Mouse (Mus musculus) embryonic facial prominence, embryonic 15.5 days (tissue): Measurements from ENCODE around the gene Tnnc1. TPM values are rescaled to one million over a fixed set of nuclear protein-coding genes. Genes with fewer than 3 reads are reported as not detected.
A peak's percentile ranks its signal among the peaks of the same experiment; 100 is the strongest.

Experiments used
- ATAC-seq: fragments of 200-750 bp; cut with Nextera tagmentation; 2 replicates; pipeline ENCODE4 v1.8.0; 2017; ENCODE audit warnings: low read depth, moderate TSS enrichment; ENCODE audit not compliant: insufficient number of reproducible peaks, low FRiP score, low TSS enrichment
- H3K27ac ChIP-seq: fragments of 300-500 bp; sonication (generic); replicated peaks from 2 replicates; pipeline ENCODE4 v1.5.1; 2015; ENCODE audit warnings: mild to moderate bottlenecking, inconsistent platforms
- H3K27me3 ChIP-seq: fragments of 300-500 bp; sonication (generic); 2 replicates; pipeline ENCODE4 v1.6.1; 2015; ENCODE audit warnings: inconsistent platforms
- H3K36me3 ChIP-seq: fragments of 300-500 bp; sonication (generic); 2 replicates; pipeline ENCODE4 v1.6.1; 2015; ENCODE audit warnings: mild to moderate bottlenecking, inconsistent platforms
- H3K4me1 ChIP-seq: fragments of 300-500 bp; sonication (generic); 2 replicates; pipeline ENCODE4 v1.6.1; 2015; ENCODE audit warnings: inconsistent platforms
- H3K4me2 ChIP-seq: fragments of 300-500 bp; sonication (generic); replicated peaks from 2 replicates; pipeline ENCODE4 v1.6.1; 2015; ENCODE audit warnings: mild to moderate bottlenecking, inconsistent platforms
- H3K4me3 ChIP-seq: fragments of 300-500 bp; sonication (generic); replicated peaks from 2 replicates; pipeline ENCODE4 v1.5.1; 2015; ENCODE audit warnings: mild to moderate bottlenecking, inconsistent platforms
- H3K9ac ChIP-seq: fragments of 300-500 bp; sonication (generic); 2 replicates; pipeline ENCODE4 v1.6.1; 2015; ENCODE audit warnings: inconsistent platforms
- H3K9me3 ChIP-seq: fragments of 300-500 bp; sonication (generic); replicated peaks from 2 replicates; pipeline ENCODE4 v1.6.1; 2016; ENCODE audit warnings: inconsistent platforms
- WGBS: fragments of 180-500 bp; shearing (Covaris S2); methylation state at CpG from one replicate; pipeline ENCODE4 v1.1.7; 2015; 5-methylcytosine and 5-hydroxymethylcytosine counted together
- polyA plus RNA-seq: library from polyadenylated mRNA; unstranded; fragments of >200 nt; fragmentation: Nextera tagmentation; extraction: Ambion mirVana; gene quantifications from 2 replicates; pipeline ENCODE4 v1.2.1, GENCODE M21; 2015

Gene Tnnc1
- polyA plus RNA-seq, 1 experiment from 2014 or later: 267 TPM

DNA sequence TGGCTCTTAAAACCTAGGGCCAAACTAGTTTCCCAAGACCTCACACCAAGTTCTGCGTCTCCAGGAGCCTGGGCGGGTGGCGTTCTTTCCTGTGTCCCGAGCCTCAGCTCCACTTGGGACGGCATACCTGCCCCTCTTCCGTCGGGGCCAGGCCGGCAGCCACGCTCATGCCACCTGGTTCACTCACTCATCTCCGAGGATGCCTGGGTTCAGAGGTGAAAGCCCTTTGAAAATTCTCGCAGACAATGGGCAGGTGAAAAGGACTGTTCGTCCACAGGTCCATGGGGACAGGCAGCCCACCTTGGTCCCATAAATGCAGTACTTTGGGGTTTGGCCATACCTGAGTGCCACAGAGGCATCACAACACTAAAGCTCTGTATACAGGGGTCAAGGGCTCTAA is 23.9 kb upstream of the Tnnc1 start:
- peaks cover 98% of the 10 kb centered on the region for H3K36me3 ChIP-seq
- no peak for ATAC-seq
- 88% methylated on average over 12 of the region's 12 CpGs for WGBS
- no peak overlapping the region for H3K4me2 ChIP-seq
- no peaks in the 10 kb centered on the region for H3K4me1 ChIP-seq
- H3K27ac ChIP-seq: no peak overlapping the region
- no peaks in the 10 kb centered on the region for H3K9me3 ChIP-seq
- H3K9ac ChIP-seq: no peak overlapping the region
- no peak overlapping the region for H3K4me3 ChIP-seq
- H3K27me3 ChIP-seq: no peaks in the 10 kb centered on the region

DNA sequence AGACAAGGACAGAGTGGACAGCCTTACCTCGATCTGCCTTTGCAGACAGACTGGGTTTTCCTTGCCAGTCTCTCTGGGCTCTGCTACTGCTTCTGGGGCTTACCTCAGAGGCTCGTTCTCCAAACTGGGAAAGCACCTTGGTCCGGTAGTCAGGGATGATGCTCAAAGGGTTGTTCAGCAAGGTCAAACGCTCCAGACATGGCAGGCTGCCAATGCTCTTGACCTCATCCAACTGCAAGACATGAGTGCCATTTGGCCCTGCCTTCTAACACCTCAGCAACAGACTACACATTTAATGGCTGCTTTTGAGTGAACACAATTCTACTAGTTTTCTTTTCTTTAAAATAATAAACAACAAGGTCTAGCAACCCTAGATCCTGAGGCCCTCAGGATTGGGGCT is 21.5 kb upstream of the Tnnc1 start:
- Histone ChIP-seq H3K27ac (no peak overlapping the region), H3K36me3 (peaks cover 99% of the 10 kb centered on the region), H3K27me3 (no peaks in the 10 kb centered on the region), H3K9ac (no peak overlapping the region), H3K4me3 (no peak overlapping the region), H3K4me2 (no peak overlapping the region), H3K4me1 (no peaks in the 10 kb centered on the region), H3K9me3 (no peaks in the 10 kb centered on the region)
- 83% methylated on average over 4 of the region's 4 CpGs for WGBS
- ATAC-seq: no peak

DNA sequence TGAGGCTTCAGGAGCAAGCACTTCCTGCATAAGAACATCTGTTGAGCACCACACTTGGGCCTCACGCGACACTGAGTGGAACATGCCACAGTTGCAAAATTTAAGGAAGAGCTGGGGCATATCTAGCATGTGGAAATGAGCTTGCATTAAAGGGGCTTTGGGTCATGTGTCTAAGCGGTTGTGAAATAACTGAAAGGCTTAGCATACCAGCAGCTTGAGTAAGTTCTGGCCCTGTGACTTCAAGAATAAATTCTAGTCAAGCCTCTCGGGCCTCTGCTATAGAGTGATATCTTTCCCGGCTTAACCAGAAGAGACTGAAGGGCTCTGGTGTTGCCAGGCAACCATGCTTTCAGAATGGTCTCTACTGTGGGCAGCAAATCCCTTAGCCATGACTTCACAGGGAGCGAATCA is 19.3 kb upstream of the Tnnc1 start:
- H3K27me3 ChIP-seq: no peaks in the 10 kb centered on the region
- H3K4me3 ChIP-seq: no peak overlapping the region
- H3K9me3 ChIP-seq: no peaks in the 10 kb centered on the region
- no peak overlapping the region for H3K4me2 ChIP-seq
- 74% methylated on average over 6 of the region's 6 CpGs for WGBS
- no peak overlapping the region for H3K27ac ChIP-seq
- H3K9ac ChIP-seq: no peak overlapping the region
- peaks cover 99% of the 10 kb centered on the region for H3K36me3 ChIP-seq
- ATAC-seq: no peak
- H3K4me1 ChIP-seq: no peaks in the 10 kb centered on the region

DNA sequence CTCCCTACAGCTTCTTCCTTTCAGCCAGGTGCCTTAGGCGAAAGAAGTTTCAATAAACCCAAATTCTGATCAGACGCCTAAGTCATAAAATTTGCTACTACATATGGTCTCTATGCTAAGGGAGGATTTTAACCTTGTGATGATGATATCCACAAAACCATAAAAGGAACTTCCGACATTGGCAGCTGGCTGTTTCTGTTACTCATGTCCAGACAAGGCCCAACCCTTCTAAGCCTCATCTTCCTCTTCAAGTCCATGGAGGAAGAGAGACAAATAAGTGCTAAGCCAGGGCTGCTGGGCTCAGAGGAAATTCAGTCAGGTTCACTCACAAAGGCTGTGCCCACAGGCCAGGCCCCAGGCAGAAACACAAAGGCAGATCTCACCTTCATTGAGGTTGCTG is 18.8 kb upstream of the Tnnc1 start:
- Histone ChIP-seq H3K27ac (no peak overlapping the region), H3K4me2 (no peak overlapping the region), H3K4me3 (no peak overlapping the region), H3K9ac (no peak overlapping the region), H3K9me3 (no peaks in the 10 kb centered on the region), H3K4me1 (no peaks in the 10 kb centered on the region), H3K27me3 (no peaks in the 10 kb centered on the region), H3K36me3 (peaks cover 97% of the 10 kb centered on the region)
- ATAC-seq: no peak
- 83% methylated on average over 3 of the region's 3 CpGs for WGBS

DNA sequence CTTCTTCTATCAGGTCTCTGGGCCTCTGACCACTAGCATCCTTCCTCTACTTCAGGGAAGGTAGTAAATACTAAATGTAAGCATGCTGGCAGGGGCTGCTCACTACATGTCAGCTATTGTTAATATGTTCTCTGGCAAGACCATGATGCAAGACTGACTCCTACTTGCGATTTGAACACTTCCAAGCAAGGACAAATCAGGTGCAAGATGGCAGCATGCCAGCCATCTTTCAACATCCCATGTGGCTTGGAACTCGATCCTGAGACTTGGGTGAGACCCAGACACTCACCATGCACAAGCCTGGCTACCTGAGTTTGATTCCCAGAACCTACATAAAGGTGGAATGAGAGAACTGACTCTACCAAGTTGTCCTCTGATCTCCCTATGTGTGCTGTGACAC is 16.2 kb upstream of the Tnnc1 start:
- H3K9ac ChIP-seq: no peak overlapping the region
- ATAC-seq: no peak
- 56% methylated on average over 2 of the region's 2 CpGs for WGBS

DNA sequence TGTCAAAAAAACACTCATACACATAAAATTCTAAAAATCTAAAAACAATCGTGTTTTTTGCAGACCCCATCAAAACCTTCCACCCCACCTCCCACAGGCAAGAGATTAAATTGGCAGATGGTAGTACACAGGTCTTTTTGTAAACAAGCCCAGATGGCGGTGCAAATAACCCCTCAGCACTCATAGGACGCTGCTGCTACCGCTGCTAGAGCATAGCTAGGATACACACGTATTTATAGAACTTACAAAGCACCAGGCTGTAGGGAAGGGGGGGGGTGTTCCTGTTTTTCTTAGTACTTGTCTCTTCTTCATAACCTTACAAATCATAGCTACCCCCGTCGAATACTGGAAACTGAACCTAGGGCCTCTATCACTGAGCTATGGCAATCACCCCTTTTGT is 14.3 kb upstream of the Tnnc1 start:
- no peak for ATAC-seq
- peaks cover 15% of the 10 kb centered on the region for H3K4me1 ChIP-seq
- H3K4me2 ChIP-seq: no peak overlapping the region
- H3K9ac ChIP-seq: no peak overlapping the region
- no peak overlapping the region for H3K4me3 ChIP-seq
- H3K9me3 ChIP-seq: no peaks in the 10 kb centered on the region
- WGBS: 78% methylated on average over 7 of the region's 7 CpGs
- H3K36me3 ChIP-seq: peaks cover 84% of the 10 kb centered on the region
- no peaks in the 10 kb centered on the region for H3K27me3 ChIP-seq
- H3K27ac ChIP-seq: no peak overlapping the region

More for the DNA sequence above, 16.2 kb upstream of the Tnnc1 start:
- Histone ChIP-seq H3K4me3 (no peak overlapping the region), H3K9me3 (no peaks in the 10 kb centered on the region), H3K27me3 (no peaks in the 10 kb centered on the region), H3K27ac (no peak overlapping the region), H3K36me3 (peaks cover 94% of the 10 kb centered on the region), H3K4me2 (no peak overlapping the region), H3K4me1 (peaks cover 12% of the 10 kb centered on the region)

DNA sequence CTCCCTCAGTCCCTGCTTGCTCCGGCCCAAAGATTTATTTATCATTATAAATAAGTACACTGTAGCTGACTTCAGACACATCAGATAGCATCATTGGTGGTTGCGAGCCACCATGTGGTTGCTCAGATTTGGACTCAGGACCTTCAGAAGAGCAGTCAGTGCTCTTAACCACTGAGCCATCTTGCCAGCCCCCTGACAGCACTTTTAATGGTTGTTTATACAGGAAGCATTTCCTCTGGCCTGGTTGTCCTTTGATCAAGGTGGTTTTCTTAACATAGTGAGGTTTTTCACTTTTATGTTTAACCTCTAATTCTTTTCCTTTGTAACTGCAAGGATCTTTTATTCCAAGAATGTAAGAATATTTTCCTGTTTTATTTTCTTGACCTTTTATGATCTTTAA is 13.7 kb upstream of the Tnnc1 start:
- 89% methylated on average over 2 of the region's 2 CpGs for WGBS
- Histone ChIP-seq H3K4me2 (no peak overlapping the region), H3K9ac (no peak overlapping the region), H3K4me1 (peaks cover 15% of the 10 kb centered on the region), H3K27ac (no peak overlapping the region), H3K27me3 (no peaks in the 10 kb centered on the region), H3K4me3 (no peak overlapping the region), H3K36me3 (peaks cover 83% of the 10 kb centered on the region), H3K9me3 (no peaks in the 10 kb centered on the region)
- no peak for ATAC-seq

DNA sequence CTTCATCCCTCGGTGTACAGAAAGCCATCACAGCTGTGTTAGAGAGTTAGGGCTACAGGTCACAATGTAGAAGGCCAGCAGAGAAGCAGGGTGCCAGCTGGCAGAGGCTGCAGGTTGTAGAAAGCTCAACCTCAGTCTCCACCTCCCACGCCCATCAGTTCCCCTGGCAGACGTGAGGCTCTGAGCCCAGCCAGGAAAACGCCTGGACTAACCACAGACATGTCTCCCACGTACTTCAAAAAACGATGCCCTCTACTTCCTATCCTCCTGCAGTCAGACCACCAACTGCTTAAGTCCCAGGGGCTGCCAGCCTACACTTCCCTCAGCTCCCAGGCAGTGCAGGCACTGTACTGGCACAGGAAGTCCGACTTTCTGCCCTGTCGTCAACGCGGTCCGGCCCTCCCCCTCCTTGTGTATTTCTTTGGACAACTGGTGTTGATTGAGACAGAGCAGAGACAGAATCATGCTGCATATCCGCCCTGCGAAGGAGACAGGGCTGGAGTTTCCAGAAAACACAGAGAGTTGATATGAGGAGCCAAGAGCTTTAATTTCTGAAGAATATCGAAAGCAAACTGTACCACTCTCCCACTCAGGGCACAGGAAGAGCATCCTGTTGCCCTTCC is 13.1 kb upstream of the Tnnc1 start:
- peaks cover 16% of the 10 kb centered on the region for H3K4me1 ChIP-seq
- no peaks in the 10 kb centered on the region for H3K27me3 ChIP-seq
- H3K36me3 ChIP-seq: peaks cover 83% of the 10 kb centered on the region
- no peak overlapping the region for H3K4me2 ChIP-seq
- H3K27ac ChIP-seq: peak overlapping the region; percentile 63; the same call in 1 of the 2 replicates
- no peak for ATAC-seq
- no peak overlapping the region for H3K4me3 ChIP-seq
- H3K9ac ChIP-seq: no peak overlapping the region
- no peaks in the 10 kb centered on the region for H3K9me3 ChIP-seq
- 66% methylated on average over 14 of the region's 14 CpGs for WGBS

DNA sequence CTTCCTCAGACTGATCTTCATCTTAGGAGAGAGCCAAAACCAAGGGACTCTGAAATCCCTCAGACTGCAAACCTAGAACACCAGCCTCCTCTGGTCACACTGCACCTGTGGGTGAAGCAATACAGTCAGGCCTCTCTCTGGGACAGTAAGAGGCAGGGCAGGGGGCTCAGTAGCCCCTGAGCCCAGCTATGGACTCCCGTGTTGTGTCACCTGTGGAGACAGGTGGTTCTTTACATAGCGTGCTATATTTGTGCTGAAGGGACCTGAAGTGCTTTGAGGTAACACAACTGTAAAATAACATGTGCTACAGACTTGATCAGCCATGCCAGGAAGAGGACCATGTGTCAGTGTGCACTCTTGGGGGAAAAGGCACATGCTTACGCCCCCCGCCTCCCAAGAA is 12.6 kb upstream of the Tnnc1 start:
- WGBS: 87% methylated on average over 4 of the region's 4 CpGs
- H3K4me3 ChIP-seq: no peak overlapping the region
- H3K36me3 ChIP-seq: peaks cover 83% of the 10 kb centered on the region
- no peaks in the 10 kb centered on the region for H3K9me3 ChIP-seq
- H3K9ac ChIP-seq: no peak overlapping the region
- H3K27me3 ChIP-seq: no peaks in the 10 kb centered on the region
- no peak for ATAC-seq
- H3K4me1 ChIP-seq: peaks cover 21% of the 10 kb centered on the region
- H3K27ac ChIP-seq: 0 out of 2 replicates have a peak overlapping the region, but pooled peaks have one; percentile 63
- H3K4me2 ChIP-seq: no peak overlapping the region

DNA sequence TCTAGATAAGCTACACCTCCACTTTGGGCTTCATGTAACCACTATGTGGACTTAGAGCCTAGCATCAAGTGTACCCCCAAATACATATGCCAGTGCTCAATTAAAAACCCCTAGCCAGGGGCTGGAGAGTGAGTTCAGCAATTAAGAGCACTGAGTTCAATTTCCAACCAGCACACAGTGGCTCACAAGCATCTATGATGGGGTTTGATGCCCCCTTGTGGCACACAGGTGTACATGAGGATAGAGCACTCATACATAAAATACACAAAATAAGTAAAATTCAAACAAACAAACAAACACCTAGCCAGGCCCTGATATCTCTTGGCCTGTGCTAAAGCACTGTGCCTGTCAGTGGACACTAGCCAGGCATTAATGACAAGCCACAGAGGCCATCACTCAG is 12.1 kb upstream of the Tnnc1 start:
- no peaks in the 10 kb centered on the region for H3K9me3 ChIP-seq
- H3K4me2 ChIP-seq: no peak overlapping the region
- H3K4me1 ChIP-seq: peaks cover 23% of the 10 kb centered on the region
- H3K36me3 ChIP-seq: peaks cover 83% of the 10 kb centered on the region
- H3K9ac ChIP-seq: no peak overlapping the region
- no peak for ATAC-seq
- no peaks in the 10 kb centered on the region for H3K27me3 ChIP-seq
- H3K4me3 ChIP-seq: no peak overlapping the region
- H3K27ac ChIP-seq: 0 out of 2 replicates have a peak overlapping the region, but pooled peaks have one; percentile 63

DNA sequence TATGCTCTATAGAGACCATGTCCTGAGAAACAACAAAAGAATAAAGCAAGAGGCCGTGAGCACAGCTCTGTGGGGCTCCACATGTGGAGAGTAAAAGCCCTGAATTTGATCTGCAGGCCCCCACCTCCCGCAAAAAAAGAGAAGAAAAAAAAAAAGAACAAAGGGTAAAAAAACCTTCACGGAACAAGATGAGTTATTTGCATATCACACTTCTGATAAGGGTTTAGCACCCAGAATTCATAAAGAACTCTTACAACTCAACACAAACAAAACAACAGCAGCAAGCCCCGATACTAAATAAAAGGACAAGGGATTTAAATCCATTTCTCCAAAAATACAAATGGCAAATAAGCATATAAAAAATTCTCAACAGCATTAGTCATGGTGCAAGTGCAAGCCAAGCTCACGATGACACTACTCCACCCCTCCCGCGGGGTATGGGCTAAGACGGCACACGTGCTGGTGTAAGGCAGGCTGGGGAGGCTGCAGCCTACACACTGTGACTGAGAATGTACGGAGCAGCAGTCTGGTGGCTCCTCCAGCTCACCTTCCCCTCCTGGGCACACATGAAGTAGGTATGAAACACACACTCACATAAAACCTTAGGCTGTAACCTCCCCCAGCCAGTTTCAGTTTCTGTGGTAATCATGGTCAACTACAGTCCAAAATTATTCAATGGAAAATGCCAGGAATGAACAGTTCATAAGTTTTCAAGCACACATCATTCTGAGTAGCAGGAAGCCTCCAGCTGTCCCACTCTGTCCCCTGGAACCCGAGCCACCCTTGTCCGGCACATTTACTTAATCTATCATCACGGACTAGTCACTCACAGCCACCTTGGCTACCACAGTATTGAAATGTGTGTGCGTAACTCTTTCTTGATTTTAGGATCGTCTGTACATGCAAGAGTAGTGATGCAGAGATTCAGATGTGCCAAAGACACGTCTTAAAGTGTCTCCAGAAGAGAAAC is 10.3 kb upstream of the Tnnc1 start:
- no peaks in the 10 kb centered on the region for H3K27me3 ChIP-seq
- no peak overlapping the region for H3K9ac ChIP-seq
- H3K9me3 ChIP-seq: no peaks in the 10 kb centered on the region
- WGBS: 52% methylated on average over 16 of the region's 16 CpGs
- no peak overlapping the region for H3K4me3 ChIP-seq
- peak overlapping the region; percentile 56 for H3K27ac ChIP-seq
- peaks cover 81% of the 10 kb centered on the region for H3K36me3 ChIP-seq
- peak; percentile 77 for ATAC-seq
- H3K4me1 ChIP-seq: peaks cover 23% of the 10 kb centered on the region
- no peak overlapping the region for H3K4me2 ChIP-seq
